Mouse (Mus musculus) embryo, embryonic 11 days (tissue): ENCODE data around the gene Fam107a.
"Not testable (repeated sequence)": the region's sequence is repeated elsewhere in the genome, so short reads cannot be mapped to it uniquely, and the experiment has no call there.

Source experiments
- DNase-seq: peaks from one replicate; pipeline ENCODE4 v3.0.0-alpha.2; 2015

Fam107a gene

DNA sequence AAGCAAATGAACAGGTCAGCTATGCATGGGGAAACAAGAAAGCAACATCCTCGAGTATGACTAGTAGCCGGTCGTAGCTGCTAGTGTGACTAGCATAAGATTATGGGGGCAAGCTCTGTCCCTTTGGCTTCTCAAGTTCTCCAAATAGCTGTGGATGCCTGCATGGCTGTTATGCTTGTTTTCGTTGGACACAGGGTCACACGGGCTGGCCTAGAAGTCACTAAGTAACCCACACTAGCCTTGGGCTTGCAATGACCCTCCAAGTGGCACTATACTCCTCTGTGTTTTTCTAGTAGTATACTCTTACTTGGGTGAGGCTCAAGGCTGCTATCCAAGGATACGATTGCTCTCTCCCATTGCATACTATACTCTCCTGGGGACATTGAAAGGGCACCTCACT, 2.7 kb downstream of the Fam107a start:
- DNase-seq: no peak

DNA sequence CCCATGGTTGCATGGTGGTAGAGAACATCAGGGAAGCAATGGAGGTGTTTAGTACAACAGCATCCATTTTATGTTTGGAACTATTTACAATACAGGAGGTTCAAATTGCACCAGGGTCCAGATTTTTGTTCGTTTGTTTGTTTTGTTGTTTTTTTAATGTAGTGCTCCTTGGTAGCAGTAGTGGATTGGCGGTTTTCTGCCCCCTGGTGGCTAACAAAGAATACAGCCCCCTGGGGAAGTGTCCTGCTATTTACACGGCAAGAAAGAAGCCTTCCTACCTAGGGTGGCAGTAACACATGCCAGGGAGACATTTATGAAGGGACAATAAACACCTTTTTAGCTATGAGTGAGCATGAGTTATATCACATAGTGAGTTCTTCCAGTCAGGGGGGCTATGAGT, 3.3 kb downstream of the Fam107a start:
- no peak for DNase-seq

DNA sequence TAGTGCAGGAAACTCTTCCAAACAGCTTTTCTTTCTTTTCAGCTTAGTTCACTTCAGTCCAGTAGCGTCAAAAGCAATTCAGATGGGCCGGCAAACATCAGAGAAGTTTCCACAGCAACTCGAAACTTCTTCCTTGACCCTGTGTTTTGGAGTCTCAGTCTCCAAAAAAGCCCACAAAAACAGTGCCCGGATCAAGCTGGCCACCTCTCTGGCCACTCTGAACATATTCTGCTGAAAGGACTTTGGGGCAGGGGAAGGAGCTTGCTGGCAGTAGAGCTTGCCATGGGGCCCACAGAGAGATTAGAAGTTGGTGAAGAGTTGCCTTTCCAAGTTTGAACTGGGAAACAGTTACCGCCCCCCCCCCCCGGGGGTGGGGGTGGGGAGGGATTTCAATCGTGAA, 3.9 kb downstream of the Fam107a start:
- no peak for DNase-seq

DNA sequence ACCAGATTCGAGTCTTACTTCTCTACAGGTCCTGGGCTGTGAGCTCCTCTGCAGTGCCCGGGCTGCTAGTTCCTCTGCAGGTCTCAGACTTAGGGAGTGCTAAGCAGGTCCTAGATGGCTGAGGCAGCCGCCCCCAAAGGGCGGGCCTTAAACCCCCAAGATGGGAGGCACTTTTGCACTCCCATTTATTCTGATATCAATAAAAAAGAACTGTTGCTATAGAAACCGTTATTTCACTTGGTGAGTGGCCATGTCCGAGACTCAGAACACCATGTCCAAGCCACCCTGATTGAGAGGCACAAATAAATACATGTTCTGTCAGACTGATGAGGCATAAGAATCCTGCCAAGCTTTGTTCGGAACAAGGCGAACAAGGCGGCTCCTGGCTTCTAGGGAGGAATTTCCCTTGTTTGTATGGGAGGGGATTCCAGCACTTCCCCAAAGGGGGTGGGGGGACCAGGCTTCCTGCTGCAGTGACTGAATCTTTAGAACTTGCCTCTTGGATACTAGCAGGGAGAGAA, 8.1 kb downstream of the Fam107a start:
- no peak for DNase-seq

DNA sequence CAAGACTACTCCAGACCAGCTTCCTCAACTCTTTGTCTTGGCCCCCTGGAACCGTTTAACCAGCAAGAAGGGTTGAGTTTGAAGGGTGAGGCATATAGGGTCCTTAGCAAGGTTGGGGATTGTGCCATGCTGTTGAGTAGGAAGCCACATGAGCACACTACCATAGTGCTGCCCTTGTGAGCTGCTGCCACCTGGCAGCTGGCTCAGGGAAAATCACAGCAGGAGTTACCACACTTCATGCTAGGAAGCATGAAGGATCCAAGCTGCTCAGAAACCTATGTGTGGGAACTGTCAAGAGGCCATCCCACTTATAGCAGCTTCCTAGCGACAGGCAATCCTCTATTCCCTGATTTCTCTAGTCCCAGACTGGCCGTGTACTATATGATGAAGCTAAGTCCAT, 9.2 kb downstream of the Fam107a start:
- no peak for DNase-seq

DNA sequence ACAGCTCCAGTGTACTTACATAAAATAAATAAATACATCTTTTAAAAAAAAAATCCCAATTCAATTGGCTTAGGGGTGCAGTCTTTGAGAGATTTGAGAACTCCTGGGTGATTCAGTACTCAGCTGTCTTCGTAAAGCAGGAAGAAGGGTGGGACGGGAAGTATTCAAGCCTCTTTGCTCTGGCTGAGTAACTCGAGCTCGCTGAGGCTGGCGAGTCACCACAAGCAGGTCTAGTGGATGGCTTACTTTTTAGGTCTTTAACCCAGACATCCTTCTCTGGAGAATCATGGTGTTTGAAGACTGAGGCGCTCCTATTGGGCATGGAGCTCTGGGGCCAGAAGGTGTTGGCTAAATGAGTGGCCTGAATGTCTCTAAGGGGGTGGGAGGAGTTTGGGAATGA, 10.9 kb downstream of the Fam107a start:
- DNase-seq: no peak

DNA sequence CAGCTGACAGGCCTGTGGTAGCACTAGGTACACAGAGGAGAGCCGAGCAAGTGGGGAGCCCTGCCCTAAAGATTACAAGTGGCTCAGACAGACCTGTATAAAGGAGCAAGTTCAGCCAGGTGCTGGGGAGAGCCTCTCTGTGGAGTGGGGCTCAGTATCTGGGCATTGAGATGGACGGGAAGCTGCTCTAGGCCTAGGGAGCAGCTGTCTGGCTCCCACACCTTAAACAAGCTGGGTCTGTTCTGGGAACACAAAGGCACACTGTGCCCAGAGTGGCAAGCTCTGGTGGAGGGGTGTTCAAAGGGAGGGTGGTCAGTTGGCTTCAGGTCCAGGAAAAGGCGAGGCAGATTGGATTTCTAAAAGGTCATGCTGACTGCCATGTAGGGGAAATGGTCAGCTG, 12.8 kb downstream of the Fam107a start:
- DNase-seq: no peak

DNA sequence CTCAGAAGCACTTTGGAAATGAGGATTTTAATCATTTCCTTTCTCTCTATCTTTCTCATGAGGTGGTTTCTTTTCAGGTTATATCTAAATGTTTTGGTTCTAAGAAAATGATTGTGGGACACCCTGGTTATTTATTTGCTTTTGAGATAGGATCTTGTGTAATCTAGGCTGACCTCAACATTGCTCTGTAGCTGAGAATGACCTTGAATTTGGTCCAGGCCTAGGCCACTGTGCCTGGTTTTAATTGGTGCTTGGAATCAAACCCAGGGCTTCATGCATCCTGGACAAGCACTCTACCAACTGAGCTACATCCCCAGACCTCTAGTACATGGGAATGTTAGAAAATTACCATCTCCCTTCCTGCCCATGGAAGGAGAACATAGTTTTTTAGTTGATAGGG, 13.7 kb downstream of the Fam107a start:
- no peak for DNase-seq

DNA sequence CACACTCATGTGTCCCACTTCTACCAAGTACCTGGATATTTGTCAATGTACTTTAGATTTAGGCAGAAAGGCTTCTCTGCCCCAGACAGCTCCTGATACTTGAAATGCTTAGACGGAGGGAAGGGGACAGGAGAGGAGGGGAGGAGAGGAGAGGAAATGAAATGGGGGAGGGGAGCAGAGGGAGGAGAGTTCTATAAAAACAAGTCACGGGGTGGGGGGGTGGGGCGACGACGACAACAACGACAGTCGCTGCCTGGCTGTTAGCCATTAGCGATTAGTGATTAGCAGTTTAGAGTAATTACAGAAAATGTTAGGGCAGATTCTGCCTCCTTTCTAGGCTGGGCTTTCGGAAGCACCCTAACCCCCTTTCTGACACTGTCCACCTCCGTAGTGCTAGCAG, 15.1 kb downstream of the Fam107a start:
- DNase-seq: peak; percentile 22

DNA sequence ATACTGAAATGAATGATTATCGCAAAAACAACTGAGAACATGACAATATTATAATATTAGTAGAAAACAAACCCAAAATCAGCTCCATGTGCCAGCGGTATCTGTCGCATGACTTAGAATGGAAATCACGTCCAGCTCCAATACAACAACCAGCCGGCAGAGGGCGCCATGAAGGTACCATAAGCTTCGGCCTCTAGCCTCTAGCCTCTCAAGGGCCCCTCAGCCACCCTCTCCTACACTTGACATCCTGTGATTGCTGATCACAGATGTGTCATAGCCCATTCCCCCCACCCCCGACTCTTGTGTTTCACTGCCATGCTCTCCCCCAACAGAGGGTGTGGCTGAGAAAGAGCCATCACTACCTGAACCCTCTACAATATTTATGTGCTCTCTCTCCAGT, 17.5 kb downstream of the Fam107a start:
- peak; percentile 78 for DNase-seq

DNA sequence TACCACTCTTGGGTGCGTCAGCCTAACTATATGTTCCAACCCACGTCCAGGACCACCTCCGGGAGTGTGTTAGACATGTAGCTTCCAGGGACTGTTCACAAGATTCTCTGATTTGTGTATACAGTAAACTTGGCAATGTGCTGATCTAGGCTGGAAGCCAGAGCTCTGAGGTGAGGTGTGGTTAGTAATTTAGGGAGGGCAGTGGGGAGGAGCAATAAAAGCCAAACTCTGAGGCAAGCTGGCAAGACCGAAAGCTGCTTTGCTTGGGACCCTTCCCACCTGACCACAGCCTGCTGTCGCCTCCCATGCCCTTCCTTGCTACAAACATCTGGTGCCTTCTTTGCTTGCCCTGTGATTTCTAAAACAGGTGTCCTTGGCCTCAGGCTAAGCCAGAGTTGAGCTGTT, 19.9 kb downstream of the Fam107a start:
- no peak for DNase-seq

DNA sequence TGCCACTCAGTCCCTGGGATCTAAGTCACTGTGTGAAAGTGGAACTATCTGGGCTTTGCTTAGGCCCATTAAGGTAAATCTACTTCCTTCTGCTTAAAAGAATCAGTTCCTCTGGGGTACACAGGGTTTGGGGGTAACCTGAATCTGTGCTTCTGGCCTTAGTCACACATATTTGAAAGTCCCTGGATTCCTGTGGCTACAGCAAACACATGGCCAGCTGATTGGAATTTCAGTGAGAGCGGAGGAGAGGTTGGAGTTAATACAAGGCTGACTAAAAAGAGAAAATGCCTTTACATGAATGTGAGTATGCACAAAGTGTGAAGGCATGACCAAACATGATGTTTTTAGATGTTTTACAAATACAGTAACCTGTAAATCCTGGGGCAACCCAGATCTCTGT, 23.6 kb downstream of the Fam107a start:
- no peak for DNase-seq

DNA sequence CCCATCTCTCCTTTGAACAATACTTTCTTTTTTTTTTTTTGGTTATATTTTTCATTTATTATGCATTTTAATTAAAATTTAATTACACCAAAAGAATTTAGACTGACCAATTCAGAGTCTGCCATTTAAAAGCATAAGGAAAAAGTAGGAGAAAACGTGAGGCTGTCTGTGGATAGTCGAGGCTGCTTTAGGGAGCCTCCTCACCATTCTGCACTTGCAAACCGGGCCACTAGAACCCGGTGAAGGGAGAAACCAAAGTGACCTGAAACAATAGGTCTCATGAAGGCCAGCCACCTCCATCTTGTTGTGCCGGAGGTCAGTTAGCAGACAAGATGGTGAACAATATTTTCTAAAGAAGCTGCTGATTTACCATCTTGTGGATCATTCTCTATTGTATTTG, 31.2 kb downstream of the Fam107a start:
- not testable (repeated sequence) for DNase-seq

DNA sequence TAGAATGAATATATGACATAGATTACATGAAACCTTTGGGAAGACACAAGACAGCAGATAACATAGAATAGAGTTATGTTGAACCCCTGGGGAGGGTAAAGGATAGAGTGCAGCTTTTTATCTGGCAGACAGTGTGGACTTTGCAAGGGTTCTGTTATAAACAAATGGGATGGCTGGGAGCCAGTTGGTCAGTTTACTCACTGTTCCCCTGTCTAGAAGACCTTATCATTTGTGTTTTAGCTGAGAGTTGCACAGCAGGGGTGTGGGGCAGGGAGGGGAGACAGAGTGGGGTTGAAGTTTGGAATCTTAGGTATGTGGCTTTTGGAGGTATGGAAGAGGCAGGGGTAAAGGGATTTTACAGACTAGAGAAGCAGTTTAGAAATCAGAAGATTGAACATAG, 34.0 kb downstream of the Fam107a start:
- DNase-seq: no peak

DNA sequence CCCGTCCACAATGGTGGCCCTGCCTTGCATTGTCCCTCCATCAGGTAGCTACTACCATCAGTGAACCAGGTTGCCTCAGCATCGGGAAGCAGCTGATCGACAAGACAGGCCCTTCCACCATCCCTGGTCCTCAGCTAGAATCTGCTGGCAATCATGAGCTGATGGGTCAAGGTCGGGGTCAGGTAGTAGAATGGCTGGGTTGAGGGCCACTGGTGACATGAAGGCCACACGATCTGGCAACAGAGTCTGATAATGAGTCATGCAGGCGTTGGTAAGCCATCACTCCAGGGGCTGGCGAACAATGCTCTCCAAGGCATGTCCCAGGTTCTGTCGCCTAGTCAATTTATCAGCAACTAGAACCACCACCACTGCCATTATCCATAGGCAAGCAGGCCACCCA, 46.5 kb downstream of the Fam107a start:
- DNase-seq: not testable (repeated sequence)

DNA sequence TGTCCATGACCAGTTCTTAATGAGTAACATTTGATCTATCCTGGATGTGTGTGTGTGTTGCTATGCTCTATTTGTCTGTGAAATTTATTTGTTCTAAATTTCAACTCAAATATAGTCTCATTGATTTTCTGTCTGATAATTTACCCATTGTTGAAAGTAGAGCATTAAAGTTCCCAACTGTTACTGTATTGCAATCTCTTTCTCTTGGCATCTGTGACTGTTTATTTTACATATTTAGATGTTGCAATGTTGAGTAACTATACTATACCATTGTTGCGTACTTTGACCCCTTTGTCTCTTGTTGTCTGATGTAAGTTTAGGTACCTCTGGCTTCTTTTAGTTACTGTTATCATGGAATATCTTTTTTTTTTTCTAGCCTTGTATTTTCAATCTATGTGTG, 53.4 kb downstream of the Fam107a start:
- no peak for DNase-seq

DNA sequence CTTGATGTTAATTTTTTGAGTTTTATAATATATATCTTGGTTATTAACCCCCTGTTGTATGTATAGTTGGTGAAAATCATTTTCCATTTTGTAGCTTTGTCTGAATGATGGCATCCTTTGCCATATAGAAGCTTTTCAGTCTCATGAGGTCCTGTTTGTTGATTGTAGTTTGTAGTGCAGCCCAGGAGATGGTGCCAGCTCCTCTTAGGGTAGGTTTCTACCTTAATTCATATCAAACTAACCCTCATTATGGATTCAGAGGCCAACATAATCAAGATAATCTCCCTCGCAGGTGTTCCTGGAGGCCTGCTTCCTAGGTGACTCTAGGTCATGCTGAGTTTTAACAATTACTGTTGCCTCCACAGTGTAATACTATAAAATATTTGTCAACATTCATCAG, 55.6 kb downstream of the Fam107a start:
- no peak for DNase-seq

DNA sequence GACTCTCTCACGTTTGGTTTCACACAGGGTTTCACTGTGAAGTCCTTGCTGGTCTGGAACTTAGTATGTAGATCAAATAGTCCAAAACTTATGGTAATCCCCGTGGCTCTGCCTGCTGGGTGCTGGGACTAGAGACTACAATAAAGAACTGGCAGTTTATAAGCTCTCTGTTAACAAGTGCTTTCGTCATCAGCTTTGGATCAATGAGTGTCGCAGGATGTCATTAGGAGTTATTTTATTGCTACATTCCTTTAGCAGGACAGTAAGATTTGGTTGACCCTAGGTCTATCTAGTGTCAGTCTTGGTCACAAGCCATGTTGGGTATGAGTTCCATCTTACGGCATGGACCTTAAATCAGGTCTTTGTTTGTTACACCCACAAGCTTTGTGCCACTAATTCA, 57.6 kb downstream of the Fam107a start:
- no peak for DNase-seq

DNA sequence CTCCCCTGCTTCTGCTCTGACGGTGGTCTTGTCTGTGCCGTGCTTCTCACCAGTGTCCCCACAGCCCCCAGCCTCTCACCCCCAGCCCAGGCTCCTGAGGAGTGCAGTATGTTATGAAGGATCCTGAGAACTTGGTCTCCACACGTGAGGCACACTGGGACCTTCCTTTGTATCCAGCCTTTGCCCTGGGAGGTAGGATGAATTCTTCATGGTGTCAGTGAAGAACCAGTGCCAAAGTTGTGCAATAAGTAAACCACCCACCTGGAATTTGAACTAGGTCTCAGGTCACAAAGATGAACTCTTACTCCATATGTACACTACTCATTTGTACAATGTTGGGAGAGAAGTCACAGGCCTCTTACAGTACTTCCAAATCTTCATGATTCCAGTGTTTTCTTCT, 58.7 kb downstream of the Fam107a start, which contains the start of gene Acox2:
Gene Acox2 (minus strand): TSS at position 188 of the 400 bp plus-strand sequence.
- no peak for DNase-seq

DNA sequence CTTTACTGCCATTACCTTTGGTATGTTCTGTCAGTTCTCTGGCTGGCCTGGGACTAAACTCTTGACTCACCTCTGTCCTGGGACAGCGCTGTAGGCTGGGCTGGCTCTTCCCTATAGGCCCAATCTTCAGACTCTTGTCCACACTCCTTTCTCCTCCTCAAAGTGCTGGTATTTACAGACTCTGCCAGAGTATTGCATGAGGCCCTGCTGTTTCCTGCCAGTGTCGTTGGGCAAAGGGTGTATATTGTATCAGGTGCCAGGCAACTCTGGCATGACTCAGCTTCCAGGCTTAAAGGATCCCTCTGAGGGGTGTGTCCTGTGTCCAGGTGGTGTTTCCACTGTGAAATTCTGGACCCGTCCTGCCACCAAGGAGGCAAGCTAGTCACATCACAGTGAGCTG, 59.1 kb downstream of the Fam107a start:
- no peak for DNase-seq

DNA sequence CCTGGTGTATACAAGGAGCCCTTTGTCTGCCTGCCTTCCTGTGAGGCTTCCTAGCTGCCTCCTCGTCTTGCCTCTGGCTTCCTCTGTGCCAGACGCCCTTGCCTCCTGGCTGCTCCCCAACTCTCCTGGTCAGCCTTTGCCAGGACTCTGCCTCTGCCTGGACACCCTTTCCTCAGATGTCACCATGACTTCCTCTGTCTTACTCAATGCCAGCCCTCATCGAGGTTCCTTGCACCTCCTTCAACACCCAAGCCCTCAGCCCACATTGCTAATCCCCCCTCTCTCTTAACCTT, 59.5 kb downstream of the Fam107a start:
- DNase-seq: no peak

DNA sequence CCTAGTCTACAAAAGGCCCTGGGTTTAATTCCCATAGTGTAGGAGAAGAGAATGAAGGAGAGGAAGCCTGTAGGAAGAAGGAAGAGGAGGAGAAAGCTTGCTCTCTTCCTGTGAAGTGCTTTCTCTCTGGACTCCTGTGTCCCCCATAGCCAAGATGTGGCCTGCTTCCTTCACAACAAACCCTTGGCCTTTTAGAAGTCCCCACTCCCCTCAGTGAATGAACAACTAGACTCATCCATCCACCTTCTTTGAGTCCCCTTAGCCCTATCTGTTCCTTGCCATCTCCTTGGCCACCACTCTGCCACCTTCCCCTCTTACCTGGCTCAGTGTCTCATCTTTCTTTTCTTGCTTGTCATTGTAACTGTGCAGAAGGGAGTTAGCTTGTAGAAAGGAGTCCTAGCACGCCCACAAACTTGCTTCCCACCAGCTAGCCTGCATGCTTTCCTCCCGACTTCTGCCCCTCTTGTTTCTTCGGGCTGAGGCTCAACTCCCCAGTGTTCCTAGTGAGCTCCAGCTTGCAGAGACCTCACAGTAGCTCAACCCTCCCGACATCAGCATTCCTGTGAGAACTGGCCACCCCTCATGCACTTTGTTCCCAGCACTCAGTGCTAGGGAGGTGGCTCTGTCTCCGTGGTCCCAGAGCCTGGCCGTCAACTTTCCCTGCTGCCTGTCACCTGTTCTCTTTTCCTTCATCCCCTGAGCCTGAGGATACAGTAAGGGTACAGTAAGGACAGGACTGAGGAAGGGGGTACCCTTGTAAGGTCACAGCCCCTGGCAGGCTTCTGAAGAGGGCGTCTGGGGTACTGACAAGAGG, 60.1 kb downstream of the Fam107a start:
- no peak for DNase-seq

DNA sequence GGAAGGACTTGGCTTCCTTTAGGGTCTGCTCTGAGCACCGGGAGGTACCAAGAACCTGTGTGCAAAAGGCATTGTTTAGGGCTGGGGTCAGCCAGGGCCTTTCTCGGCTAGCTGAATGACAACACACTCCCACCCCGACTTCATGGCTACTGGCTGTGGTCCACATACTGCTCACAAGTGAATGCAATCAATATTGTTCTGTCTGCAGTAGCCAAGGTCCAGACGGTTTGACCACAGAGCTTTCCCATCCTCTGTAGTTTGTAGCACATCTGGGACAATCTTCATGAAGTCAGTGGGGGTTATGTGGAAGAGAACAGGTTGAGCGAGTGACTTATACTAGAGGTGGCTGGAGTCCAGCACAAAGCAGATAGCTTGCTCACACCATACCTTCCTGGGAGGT, 60.9 kb downstream of the Fam107a start:
- no peak for DNase-seq

DNA sequence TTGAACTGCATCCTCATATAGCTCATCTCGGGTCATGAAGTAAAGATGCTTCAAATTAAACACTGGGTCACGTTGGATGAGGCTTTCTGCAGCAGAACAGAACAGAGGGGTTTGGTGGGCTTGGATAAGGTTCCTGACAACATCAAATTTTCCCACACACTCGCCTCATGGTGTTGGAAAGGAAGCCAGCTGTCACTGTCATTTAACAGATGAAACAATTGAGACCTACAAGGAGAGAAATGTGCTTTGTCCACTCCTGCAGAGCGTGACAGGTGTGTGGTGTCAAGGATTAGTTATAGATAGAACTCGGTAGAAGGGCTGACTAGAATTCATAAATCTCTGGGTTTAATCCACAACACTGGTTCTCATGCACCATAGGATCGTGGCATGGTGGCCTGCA, 61.8 kb downstream of the Fam107a start:
- no peak for DNase-seq

DNA sequence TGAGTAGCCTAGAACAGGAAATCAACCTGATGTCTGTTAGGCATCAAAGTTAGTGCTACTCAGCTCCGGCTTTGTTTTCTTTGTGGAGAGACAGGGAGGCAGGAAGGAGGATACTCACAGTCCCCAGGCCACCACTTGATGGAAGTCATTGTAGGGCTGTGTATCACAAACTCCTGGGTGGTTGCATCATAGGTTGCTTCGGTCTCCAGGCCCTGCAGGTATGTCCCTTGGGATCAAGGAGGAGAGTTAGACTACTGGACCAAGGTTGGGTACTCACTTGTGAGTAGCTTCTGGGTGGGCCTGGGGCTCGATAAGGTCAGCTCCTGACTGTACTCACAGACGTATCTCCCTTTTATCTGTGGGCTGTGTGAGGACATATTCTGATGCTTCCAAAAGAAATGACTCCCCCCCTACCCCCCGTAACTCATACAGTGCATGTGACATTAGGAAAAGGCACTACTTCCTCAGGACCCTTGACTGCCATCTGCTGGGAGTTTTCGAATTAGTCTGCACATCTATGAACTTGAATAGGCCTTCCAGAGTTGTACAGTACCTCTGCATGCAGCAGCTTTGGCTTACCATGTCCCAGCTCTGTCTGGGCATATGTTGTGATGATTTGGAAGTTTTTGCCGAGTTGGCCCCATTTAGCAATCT, 62.6 kb downstream of the Fam107a start:
- DNase-seq: peak; percentile 68
